Mouse (Mus musculus): ENCODE results near the gene Foxj3. TPM values are rescaled to one million over a fixed set of nuclear protein-coding genes. Genes with fewer than 3 reads are reported as not detected.
A peak's percentile ranks its signal among the peaks of the same experiment; 100 is the strongest.

Gene Foxj3
- polyA plus RNA-seq, 1 experiment, result 2.4 TPM

DNA sequence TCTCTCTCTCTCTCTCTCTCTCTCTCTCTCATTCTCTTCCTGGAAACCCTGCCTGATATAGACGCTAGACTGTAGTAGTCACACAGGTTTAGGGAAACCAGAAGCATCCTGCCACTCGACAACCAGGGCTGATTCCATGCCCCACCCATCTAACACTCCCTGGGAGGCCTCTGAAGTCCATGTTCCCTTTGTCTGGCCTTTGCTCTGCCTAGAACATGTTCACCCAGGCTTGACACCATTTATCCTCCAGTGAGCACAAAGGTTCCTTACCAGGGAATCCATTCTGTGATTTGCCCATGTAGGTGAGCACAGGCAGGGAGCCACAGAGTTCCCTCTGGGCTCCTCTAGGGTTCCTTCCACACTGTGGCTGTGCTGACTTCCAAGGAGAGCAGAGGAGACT, 121.4 kb downstream of the Foxj3 start:
- Histone ChIP-seq H3K4me1 (peaks cover 25% of the 10 kb centered on the region), H3K27me3 (replicated peaks) (peaks cover 77% of the 10 kb centered on the region)
- TF ChIP-seq FLI1 (IDR thresholded peaks at IDR 0.05; ENCODE audit: low read length), result no peak

DNA sequence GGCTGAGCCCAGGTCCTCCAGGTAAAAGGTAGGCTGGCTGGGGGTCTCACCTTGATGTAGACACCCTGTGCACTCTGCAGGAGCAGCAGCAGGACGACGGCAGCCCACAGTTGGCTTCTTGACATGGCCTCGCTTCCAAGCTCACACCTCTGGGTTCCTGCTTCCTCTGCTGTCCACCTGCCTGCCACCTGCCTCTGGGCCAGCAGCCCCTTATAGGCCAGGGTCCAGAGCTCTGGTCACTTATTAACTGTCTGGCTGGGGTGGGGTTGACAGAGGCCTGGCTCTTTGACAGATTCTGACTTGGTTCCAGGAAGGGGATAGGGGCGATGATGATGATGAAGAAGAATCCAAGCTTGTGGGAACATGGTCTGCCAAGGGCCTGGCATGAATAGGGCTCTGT, 121.9 kb downstream of the Foxj3 start, which contains the start of gene Guca2b:
Gene Guca2b (minus strand): TSS at position 224 of the 400 bp plus-strand sequence.
- Histone ChIP-seq H3K4me3 (replicated peaks) (no peak within 1 kb of the TSS), H3K27me3 (replicated peaks) (peaks cover 74% of the 10 kb centered on the region), H3K9me3 (peaks cover 16% of the 10 kb centered on the region), H3K36me3 (replicated peaks; ENCODE audit: low read length) (no peaks in the 10 kb centered on the region), H3K4me1 (peaks cover 28% of the 10 kb centered on the region)
- TF ChIP-seq FLI1 (IDR thresholded peaks at IDR 0.05; ENCODE audit: low read length) (no peak), GATA1 (IDR thresholded peaks at IDR 0.05; ENCODE audit: borderline replicate concordance, low read length) (no peak)

More for the DNA sequence above, 121.4 kb downstream of the Foxj3 start:
- Histone ChIP-seq H3K9me3 (peaks cover 21% of the 10 kb centered on the region), H3K4me3 (replicated peaks) (no peak overlapping the region), H3K36me3 (replicated peaks; ENCODE audit: low read length) (no peaks in the 10 kb centered on the region)

DNA sequence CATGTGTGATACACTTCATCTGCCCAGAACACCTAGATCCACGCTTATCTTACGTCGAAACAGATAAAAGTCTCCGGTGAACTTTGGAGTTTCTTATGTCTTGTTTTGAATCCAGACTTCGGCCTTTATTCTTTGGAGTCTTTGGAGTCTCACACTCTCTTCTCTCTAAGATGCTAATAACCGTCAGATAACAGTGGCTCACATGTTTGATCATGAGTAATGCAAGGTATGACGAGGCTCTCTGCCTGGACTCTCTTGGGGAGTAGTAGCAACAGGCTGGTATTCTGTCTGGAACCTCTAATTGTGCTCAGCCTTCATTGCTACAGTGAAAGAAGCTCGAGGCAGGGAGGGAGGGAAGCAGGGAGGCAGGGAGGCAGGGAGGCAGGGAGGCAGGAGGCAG, 123.2 kb downstream of the Foxj3 start:
- H3K4me1 ChIP-seq, result peaks cover 28% of the 10 kb centered on the region
- peaks cover 71% of the 10 kb centered on the region for H3K27me3 ChIP-seq (replicated peaks)

DNA sequence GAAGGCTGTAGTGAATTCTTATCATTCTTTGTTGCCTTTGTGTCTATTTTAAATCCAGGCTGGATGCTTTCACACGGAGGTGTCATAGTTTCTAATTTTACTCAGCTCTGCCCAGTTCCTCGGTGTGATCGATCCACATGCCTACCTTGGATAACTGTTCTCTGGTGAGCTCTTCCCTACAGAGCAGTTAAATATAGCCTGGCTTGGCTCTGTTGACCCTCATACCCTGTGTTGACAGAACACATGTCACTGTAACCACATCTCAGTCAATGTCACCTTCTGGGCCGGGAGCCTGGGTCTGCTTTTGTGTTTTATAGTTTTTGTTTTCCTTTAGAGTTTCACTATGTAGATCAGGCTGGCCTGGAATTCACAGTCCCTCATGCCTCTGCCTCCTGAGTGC, 125.3 kb downstream of the Foxj3 start:
- TF ChIP-seq FLI1 (IDR thresholded peaks at IDR 0.05; ENCODE audit: low read length), result no peak
- no peak for TF ChIP-seq GATA1 (IDR thresholded peaks at IDR 0.05; ENCODE audit: borderline replicate concordance, low read length)
- no peaks in the 10 kb centered on the region for H3K36me3 ChIP-seq (replicated peaks; ENCODE audit: low read length)
- no peaks in the 10 kb centered on the region for H3K9me3 ChIP-seq
- H3K4me1 ChIP-seq, result peaks cover 28% of the 10 kb centered on the region
- H3K4me3 ChIP-seq (replicated peaks), result no peak overlapping the region
- H3K27me3 ChIP-seq (replicated peaks), result peaks cover 62% of the 10 kb centered on the region

More for the DNA sequence above, 123.2 kb downstream of the Foxj3 start:
- Histone ChIP-seq H3K4me3 (replicated peaks) (no peak overlapping the region), H3K36me3 (replicated peaks; ENCODE audit: low read length) (no peaks in the 10 kb centered on the region), H3K9me3 (peaks cover 8% of the 10 kb centered on the region)
- TF ChIP-seq GATA1 (IDR thresholded peaks at IDR 0.05; ENCODE audit: borderline replicate concordance, low read length) (no peak), FLI1 (IDR thresholded peaks at IDR 0.05; ENCODE audit: low read length) (no peak)

DNA sequence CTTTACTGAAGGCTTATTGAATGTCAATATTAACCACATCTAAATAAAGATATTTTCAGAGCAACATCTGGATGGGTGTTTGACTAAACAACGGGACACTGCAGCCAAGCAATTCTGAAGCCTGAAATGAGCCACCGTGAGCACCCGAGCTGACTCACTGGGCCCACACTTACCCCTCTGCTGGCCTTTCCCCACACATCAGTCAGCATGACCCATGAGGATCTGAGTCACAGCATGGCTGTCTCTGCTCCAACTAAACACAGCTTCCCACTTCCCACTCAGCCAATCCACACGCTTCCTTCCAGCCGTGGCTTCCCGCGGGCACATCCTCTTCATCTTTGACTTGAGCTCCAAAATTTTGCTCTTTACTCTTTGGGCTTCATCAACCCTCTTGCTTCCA, 126.2 kb downstream of the Foxj3 start:
- H3K9me3 ChIP-seq, result no peaks in the 10 kb centered on the region
- TF ChIP-seq FLI1 (IDR thresholded peaks at IDR 0.05; ENCODE audit: low read length) (no peak), GATA1 (IDR thresholded peaks at IDR 0.05; ENCODE audit: borderline replicate concordance, low read length) (no peak)
- H3K27me3 ChIP-seq (replicated peaks), result peaks cover 59% of the 10 kb centered on the region
- H3K36me3 ChIP-seq (replicated peaks; ENCODE audit: low read length), result no peaks in the 10 kb centered on the region
- H3K4me1 ChIP-seq, result peaks cover 35% of the 10 kb centered on the region
- H3K4me3 ChIP-seq (replicated peaks), result peak overlapping the region; percentile 54

DNA sequence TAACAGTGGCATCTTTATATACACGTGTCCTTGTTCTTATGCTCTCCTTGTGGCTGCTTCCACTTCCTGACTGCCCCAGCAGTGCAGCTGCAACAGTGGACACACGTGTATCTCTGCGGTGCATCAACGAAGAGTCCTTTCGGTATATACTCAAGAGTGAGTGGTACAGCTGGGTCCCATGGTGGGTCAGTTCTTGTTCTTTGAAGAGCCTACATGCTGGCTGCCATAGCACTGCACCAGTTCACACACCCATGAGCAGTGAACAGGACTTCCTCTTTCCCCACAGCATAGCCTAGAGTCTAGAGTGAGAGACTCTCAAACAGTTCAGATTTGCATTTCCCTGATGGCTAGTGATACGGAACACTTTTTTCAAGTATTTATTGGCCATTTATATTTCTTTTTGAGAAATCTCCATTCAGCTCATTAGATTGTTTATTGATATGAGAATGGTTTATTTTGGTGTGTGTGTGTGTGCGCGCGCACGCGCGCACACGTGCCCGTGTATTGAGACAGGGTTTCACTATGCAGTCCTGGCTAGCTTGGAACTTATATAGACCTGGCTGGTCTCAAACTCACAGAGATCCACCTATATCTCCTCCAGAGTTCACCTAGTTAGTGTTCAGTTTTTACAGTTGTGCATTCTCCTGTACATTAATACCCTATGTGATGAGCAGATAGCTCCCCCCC, 126.7 kb downstream of the Foxj3 start:
- Histone ChIP-seq H3K27me3 (replicated peaks) (peaks cover 59% of the 10 kb centered on the region), H3K4me1 (peaks cover 39% of the 10 kb centered on the region), H3K9me3 (no peaks in the 10 kb centered on the region), H3K4me3 (replicated peaks) (peak overlapping the region; percentile 52), H3K36me3 (replicated peaks; ENCODE audit: low read length) (no peaks in the 10 kb centered on the region)
- no peak for TF ChIP-seq GATA1 (IDR thresholded peaks at IDR 0.05; ENCODE audit: borderline replicate concordance, low read length)
- TF ChIP-seq FLI1 (IDR thresholded peaks at IDR 0.05; ENCODE audit: low read length), result no peak

DNA sequence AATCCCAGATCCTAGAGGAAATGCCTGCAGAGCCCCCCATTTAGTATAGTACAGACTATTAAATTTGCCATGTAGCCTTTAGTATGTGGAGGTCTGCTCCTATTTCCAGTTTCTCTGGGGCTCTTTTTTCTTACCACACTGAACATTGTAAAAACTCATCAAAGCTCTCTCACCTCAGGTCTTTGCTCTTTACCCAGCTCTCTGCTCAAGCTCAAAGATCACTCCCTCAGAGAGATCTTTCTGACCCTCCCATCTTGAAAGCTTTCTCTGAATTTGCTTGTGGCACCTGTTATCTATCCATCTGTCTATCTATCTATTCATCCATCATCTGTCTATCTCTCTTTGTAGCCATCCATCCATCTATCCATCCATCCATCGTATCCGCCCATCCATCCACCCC, 128.4 kb downstream of the Foxj3 start:
- Histone ChIP-seq H3K27me3 (replicated peaks) (peaks cover 60% of the 10 kb centered on the region), H3K9me3 (no peaks in the 10 kb centered on the region), H3K4me1 (peaks cover 51% of the 10 kb centered on the region), H3K36me3 (replicated peaks; ENCODE audit: low read length) (no peaks in the 10 kb centered on the region), H3K4me3 (replicated peaks) (no peak overlapping the region)
- no peak for TF ChIP-seq GATA1 (IDR thresholded peaks at IDR 0.05; ENCODE audit: borderline replicate concordance, low read length)
- TF ChIP-seq FLI1 (IDR thresholded peaks at IDR 0.05; ENCODE audit: low read length), result no peak

DNA sequence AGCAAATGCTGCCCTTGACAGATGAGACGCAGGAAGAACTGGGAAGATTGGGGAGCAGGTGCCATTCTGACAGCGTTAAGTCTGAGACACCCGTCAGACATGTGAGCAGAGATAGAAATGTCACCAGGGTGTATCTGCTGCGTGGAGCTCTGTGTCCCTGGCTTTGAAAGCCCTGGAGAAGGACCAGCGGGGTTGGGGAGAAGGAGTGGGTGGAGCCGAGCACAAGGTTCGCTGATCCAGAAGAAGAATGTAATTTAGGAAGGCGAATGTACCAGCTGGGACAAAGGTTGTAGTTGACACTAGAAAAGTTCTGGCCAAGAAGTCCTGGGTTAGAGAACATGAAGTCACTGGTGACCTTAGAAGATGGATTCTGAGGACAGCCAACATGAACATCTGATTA, 129.3 kb downstream of the Foxj3 start:
- Histone ChIP-seq H3K4me1 (peaks cover 45% of the 10 kb centered on the region), H3K4me3 (replicated peaks) (no peak overlapping the region), H3K27me3 (replicated peaks) (peaks cover 61% of the 10 kb centered on the region), H3K9me3 (no peaks in the 10 kb centered on the region), H3K36me3 (replicated peaks; ENCODE audit: low read length) (no peaks in the 10 kb centered on the region)
- TF ChIP-seq GATA1 (IDR thresholded peaks at IDR 0.05; ENCODE audit: borderline replicate concordance, low read length), result no peak
- TF ChIP-seq FLI1 (IDR thresholded peaks at IDR 0.05; ENCODE audit: low read length), result no peak

DNA sequence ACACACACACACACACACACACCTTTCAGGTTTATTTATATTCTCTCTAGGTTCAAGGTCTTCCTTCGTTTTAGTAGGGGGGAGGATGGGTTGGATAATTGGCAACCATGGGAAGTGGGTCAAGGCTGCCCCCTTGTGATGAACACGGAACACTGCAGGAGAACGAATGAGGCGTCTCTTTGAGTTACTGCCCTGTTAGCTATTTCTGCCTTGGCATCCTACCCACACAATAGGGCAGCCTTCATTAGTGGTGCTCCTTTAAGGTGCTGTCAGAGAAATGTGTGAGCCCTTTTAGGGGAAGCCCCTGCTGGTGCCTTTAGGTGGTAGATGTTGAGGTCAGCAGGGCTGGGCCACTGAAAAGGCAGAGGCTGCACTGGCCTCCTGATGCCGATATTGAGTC, 130.7 kb downstream of the Foxj3 start:
- Histone ChIP-seq H3K4me3 (replicated peaks) (no peak overlapping the region), H3K4me1 (peaks cover 44% of the 10 kb centered on the region), H3K9me3 (no peaks in the 10 kb centered on the region), H3K27me3 (replicated peaks) (peaks cover 65% of the 10 kb centered on the region), H3K36me3 (replicated peaks; ENCODE audit: low read length) (no peaks in the 10 kb centered on the region)
- no peak for TF ChIP-seq FLI1 (IDR thresholded peaks at IDR 0.05; ENCODE audit: low read length)
- no peak for TF ChIP-seq GATA1 (IDR thresholded peaks at IDR 0.05; ENCODE audit: borderline replicate concordance, low read length)

DNA sequence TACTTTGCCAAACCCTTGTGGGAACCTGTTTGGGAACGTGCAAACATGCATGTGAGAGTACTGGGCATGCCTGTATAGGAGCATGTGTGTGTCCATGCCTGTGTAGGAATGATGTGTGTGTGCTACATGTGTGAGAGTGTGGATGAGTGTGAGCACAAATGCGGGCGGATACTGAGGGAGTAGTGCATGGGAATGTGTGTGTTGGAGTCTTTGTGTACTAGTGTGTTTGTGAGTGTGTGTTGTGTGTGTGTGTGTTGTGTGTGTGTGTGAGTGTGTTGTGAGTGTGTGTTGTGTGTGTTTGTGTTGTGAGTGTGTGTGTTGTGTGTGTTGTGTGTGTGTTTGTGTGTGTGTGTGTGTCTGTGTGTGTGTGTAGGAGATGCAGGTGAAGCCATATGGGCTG, 131.4 kb downstream of the Foxj3 start:
- H3K36me3 ChIP-seq (replicated peaks; ENCODE audit: low read length), result no peaks in the 10 kb centered on the region
- H3K4me1 ChIP-seq, result peaks cover 41% of the 10 kb centered on the region
- TF ChIP-seq FLI1 (IDR thresholded peaks at IDR 0.05; ENCODE audit: low read length), result no peak
- TF ChIP-seq GATA1 (IDR thresholded peaks at IDR 0.05; ENCODE audit: borderline replicate concordance, low read length), result no peak
- H3K9me3 ChIP-seq, result no peaks in the 10 kb centered on the region
- peaks cover 66% of the 10 kb centered on the region for H3K27me3 ChIP-seq (replicated peaks)
- peak overlapping the region; percentile 3 for H3K4me3 ChIP-seq (replicated peaks)

All from megakaryocyte, embryonic 14.5 days (primary cell).